Mouse (Mus musculus): ENCODE results near the gene 5830411N06Rik. TPM values are rescaled to one million over a fixed set of nuclear protein-coding genes. Genes with fewer than 3 reads are reported as not detected.

5830411N06Rik gene
- not detected for polyA plus RNA-seq (2014; fragmentation: Illumina TruSeq; extraction: RNeasy Lipid Tissue Mini Kit (QIAGEN cat#74804); ENCODE audit: low read depth, low replicate concordance)

DNA sequence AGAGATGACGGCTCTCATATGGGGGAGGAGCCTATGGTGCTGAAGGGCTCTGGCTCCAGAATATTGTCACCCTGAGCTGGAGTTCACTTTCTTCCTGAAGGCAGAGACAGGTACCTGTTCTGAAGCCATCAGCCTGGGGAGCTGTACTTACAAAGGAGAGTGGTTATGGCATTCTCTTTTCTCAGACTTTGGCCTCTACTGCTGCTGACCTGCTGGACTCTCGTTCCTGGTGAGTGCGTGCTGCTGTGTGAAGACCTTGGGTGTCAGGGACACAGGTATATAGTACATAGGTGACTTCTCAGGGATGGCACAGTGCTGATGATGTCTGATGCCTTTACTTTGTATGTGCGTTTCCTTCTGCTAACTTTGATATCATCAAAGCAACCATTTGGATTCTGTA, at the start of gene 5830411N06Rik:
Gene 5830411N06Rik, plus strand, starts transcription at position 69 of the 400 bp plus-strand sequence.

DNA sequence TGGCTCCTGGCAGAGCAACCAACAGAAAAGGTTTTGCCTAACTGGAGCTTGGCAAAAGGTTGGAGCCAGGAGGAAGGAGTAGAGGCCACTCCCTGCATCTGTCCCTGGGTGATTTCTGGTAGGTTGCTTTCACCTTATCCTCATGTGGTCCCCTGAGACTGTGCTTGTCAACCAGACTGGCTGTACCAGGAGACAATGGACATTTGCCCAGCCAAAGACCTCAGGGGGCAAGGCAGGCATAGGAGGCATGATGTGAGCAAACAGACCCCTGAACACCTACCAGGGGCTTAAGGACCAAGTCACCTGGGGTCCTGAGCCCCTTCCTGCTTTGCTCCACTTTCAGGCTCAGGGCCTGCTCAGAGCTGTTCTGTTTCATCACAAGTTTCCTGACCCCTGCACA, 41.2 kb upstream of the 5830411N06Rik start, which contains the start of gene Olfr524:
Gene Olfr524, minus strand, starts transcription at position 101 of the 400 bp plus-strand sequence.

DNA sequence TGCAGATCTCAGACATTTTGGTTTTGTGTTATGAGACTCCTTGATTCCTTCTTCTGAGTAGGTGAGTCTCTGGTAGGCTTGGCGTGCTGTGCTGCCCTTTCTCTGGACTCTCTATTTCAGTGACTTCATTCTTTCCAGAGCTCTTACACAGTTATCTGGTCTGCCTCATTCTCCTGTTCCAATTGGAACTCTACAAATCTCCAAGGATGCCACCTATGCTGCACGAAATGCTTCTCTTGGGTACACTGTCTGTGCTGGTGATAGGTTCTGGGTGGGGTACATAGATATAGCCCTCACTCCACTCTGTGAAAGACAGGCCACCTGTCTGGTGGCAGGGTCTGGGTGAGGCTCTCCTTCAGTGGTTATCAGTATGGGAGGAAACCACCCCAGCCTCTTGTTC, 29.1 kb upstream of the 5830411N06Rik start, which contains the start of gene Cd163l1:
Gene Cd163l1, plus strand, starts transcription at position 301 of the 400 bp plus-strand sequence.

DNA sequence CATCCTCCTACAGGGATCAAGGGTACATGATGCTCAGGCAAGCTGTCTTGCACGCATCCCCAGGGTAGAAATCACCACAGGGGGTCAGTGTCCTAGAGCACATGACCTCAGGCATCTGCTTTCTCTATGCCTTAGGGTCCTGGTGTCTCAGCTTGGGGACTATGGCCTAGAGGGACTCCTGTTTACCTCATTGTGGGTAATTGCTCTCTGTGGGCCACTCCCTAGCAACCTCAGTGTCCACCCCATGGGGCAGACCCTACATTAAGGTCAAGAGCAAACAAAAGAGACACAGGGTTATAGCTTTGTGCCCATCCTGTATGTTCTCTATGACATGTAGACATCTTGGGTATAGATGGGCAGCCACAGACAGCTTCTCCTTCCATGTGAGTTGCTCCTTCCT, 73.5 kb downstream of the 5830411N06Rik start, which contains the start of gene Olfr525:
Gene Olfr525, plus strand, starts transcription at position 301 of the 400 bp plus-strand sequence.

GRCm38 (mm10) chr7:140333717-140334116, 86.6 kb downstream of the 5830411N06Rik start, which contains the start of gene Olfr527:
Gene Olfr527, plus strand, starts transcription at chr7:140334017.

Other genes with a start within 250 kb of the 5830411N06Rik start
- 5.6 TPM for gene Zfp511, start 210.9 kb upstream of the 5830411N06Rik start, polyA plus RNA-seq (2014; fragmentation: Illumina TruSeq; extraction: RNeasy Lipid Tissue Mini Kit (QIAGEN cat#74804); ENCODE audit: low read depth, low replicate concordance)
- gene Tubgcp2, start 210.6 kb upstream of the 5830411N06Rik start, polyA plus RNA-seq (2014; fragmentation: Illumina TruSeq; extraction: RNeasy Lipid Tissue Mini Kit (QIAGEN cat#74804); ENCODE audit: low read depth, low replicate concordance): 8.4 TPM
- not detected for gene Msx3, start 198.2 kb upstream of the 5830411N06Rik start, polyA plus RNA-seq (2014; fragmentation: Illumina TruSeq; extraction: RNeasy Lipid Tissue Mini Kit (QIAGEN cat#74804); ENCODE audit: low read depth, low replicate concordance)
- not detected for gene Caly, start 164.7 kb upstream of the 5830411N06Rik start, polyA plus RNA-seq (2014; fragmentation: Illumina TruSeq; extraction: RNeasy Lipid Tissue Mini Kit (QIAGEN cat#74804); ENCODE audit: low read depth, low replicate concordance)
- gene Prap1, start 153.9 kb upstream of the 5830411N06Rik start, polyA plus RNA-seq (2014; fragmentation: Illumina TruSeq; extraction: RNeasy Lipid Tissue Mini Kit (QIAGEN cat#74804); ENCODE audit: low read depth, low replicate concordance): not detected
- 20.7 TPM for gene Fuom, start 144.8 kb upstream of the 5830411N06Rik start, polyA plus RNA-seq (2014; fragmentation: Illumina TruSeq; extraction: RNeasy Lipid Tissue Mini Kit (QIAGEN cat#74804); ENCODE audit: low read depth, low replicate concordance)
- gene Paox, start 131.5 kb upstream of the 5830411N06Rik start, polyA plus RNA-seq (2014; fragmentation: Illumina TruSeq; extraction: RNeasy Lipid Tissue Mini Kit (QIAGEN cat#74804); ENCODE audit: low read depth, low replicate concordance): 26.3 TPM
- 196 TPM for gene Echs1, start 130.8 kb upstream of the 5830411N06Rik start, polyA plus RNA-seq (2014; fragmentation: Illumina TruSeq; extraction: RNeasy Lipid Tissue Mini Kit (QIAGEN cat#74804); ENCODE audit: low read depth, low replicate concordance)
- 6.2 TPM for gene Mtg1, start 109.7 kb upstream of the 5830411N06Rik start, polyA plus RNA-seq (2014; fragmentation: Illumina TruSeq; extraction: RNeasy Lipid Tissue Mini Kit (QIAGEN cat#74804); ENCODE audit: low read depth, low replicate concordance)
- gene Sprn, start 92.4 kb upstream of the 5830411N06Rik start, polyA plus RNA-seq (2014; fragmentation: Illumina TruSeq; extraction: RNeasy Lipid Tissue Mini Kit (QIAGEN cat#74804); ENCODE audit: low read depth, low replicate concordance): 0.95 TPM
- gene Olfr522, start 82.5 kb upstream of the 5830411N06Rik start, polyA plus RNA-seq (2014; fragmentation: Illumina TruSeq; extraction: RNeasy Lipid Tissue Mini Kit (QIAGEN cat#74804); ENCODE audit: low read depth, low replicate concordance): not detected
- gene Olfr523, start 74.1 kb upstream of the 5830411N06Rik start, polyA plus RNA-seq (2014; fragmentation: Illumina TruSeq; extraction: RNeasy Lipid Tissue Mini Kit (QIAGEN cat#74804); ENCODE audit: low read depth, low replicate concordance): not detected
- gene Olfr524, start 41.3 kb upstream of the 5830411N06Rik start, polyA plus RNA-seq (2014; fragmentation: Illumina TruSeq; extraction: RNeasy Lipid Tissue Mini Kit (QIAGEN cat#74804); ENCODE audit: low read depth, low replicate concordance): not detected
- gene Cd163l1, start 29.0 kb upstream of the 5830411N06Rik start, polyA plus RNA-seq (2014; fragmentation: Illumina TruSeq; extraction: RNeasy Lipid Tissue Mini Kit (QIAGEN cat#74804); ENCODE audit: low read depth, low replicate concordance): not detected
- not detected for gene Olfr525, start 73.6 kb downstream of the 5830411N06Rik start, polyA plus RNA-seq (2014; fragmentation: Illumina TruSeq; extraction: RNeasy Lipid Tissue Mini Kit (QIAGEN cat#74804); ENCODE audit: low read depth, low replicate concordance)
- not detected for gene Olfr527, start 86.7 kb downstream of the 5830411N06Rik start, polyA plus RNA-seq (2014; fragmentation: Illumina TruSeq; extraction: RNeasy Lipid Tissue Mini Kit (QIAGEN cat#74804); ENCODE audit: low read depth, low replicate concordance)
- not detected for gene Olfr60, start 114.4 kb downstream of the 5830411N06Rik start, polyA plus RNA-seq (2014; fragmentation: Illumina TruSeq; extraction: RNeasy Lipid Tissue Mini Kit (QIAGEN cat#74804); ENCODE audit: low read depth, low replicate concordance)
- gene Olfr530, start 129.0 kb downstream of the 5830411N06Rik start, polyA plus RNA-seq (2014; fragmentation: Illumina TruSeq; extraction: RNeasy Lipid Tissue Mini Kit (QIAGEN cat#74804); ENCODE audit: low read depth, low replicate concordance): not detected
- not detected for gene Olfr531, start 155.6 kb downstream of the 5830411N06Rik start, polyA plus RNA-seq (2014; fragmentation: Illumina TruSeq; extraction: RNeasy Lipid Tissue Mini Kit (QIAGEN cat#74804); ENCODE audit: low read depth, low replicate concordance)
- not detected for gene Olfr532, start 174.4 kb downstream of the 5830411N06Rik start, polyA plus RNA-seq (2014; fragmentation: Illumina TruSeq; extraction: RNeasy Lipid Tissue Mini Kit (QIAGEN cat#74804); ENCODE audit: low read depth, low replicate concordance)
- not detected for gene Olfr533, start 216.1 kb downstream of the 5830411N06Rik start, polyA plus RNA-seq (2014; fragmentation: Illumina TruSeq; extraction: RNeasy Lipid Tissue Mini Kit (QIAGEN cat#74804); ENCODE audit: low read depth, low replicate concordance)
- not detected for gene Olfr535, start 236.9 kb downstream of the 5830411N06Rik start, polyA plus RNA-seq (2014; fragmentation: Illumina TruSeq; extraction: RNeasy Lipid Tissue Mini Kit (QIAGEN cat#74804); ENCODE audit: low read depth, low replicate concordance)

Measured in liver, adult 10 weeks (tissue).